13 mouse cellular contexts compared by ENCODE assay signal in the genomic region with DNA sequence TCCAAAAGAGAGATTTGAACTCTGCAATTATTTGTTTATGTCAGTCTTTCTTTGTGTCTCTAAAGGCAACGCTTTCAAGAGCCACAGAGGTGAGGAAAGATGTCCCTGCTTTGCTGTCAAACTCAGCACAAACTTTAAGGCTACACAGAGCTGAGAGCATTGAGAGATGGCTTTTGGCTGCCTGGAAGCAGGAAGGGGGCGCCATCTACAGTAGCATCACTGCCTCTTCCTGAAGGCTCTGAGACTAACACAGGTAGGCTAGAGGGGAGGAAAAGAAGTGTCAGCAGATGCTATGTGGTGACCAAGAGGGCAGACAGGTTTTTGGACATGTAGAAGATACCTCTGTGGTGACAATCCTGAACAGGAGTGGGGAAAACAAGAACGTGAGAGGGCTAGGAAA. TPM values are rescaled to one million over a fixed set of nuclear protein-coding genes. Genes with fewer than 3 reads are reported as not detected.
DNase-seq lines count a peak whose midpoint lies in the region; TF ChIP-seq lines count a peak whose summit lies in the region.
"Had no signal": no experiment of that assay in that cellular context is flagged by ENCODE, and none has a peak within 500 bp of the region (broad histone marks: within the 10 kb centered on the region; RNA-seq: fewer than 3 reads in every experiment).

No protein-coding gene starts in this region.

- H3K4me3 ChIP-seq in E14TG2a.4 (replicated peaks; ENCODE audit: low read length): no peak overlapping the region
- no peak overlapping the region for H3K4me3 ChIP-seq in limb, embryonic 10.5 days
- H3K4me3 ChIP-seq: embryonic facial prominence, embryonic 15.5 days had no signal

- TF ChIP-seq CTCF in E14TG2a.4 (conservative IDR thresholded peaks at IDR 0.05; ENCODE audit: low read length): peak; percentile 21

- intact Hi-C loops in gastrocnemius, postnatal 36 days (cut with DNase I): no loop called here

- no peak overlapping the region for H3K27ac ChIP-seq in limb, embryonic 10.5 days
- H3K27ac ChIP-seq: embryonic facial prominence, embryonic 15.5 days had no signal

- no peaks in the 10 kb centered on the region for H3K9me3 ChIP-seq in E14TG2a.4 (ENCODE audit: low read length)
- no peaks in the 10 kb centered on the region for H3K9me3 ChIP-seq in limb, embryonic 10.5 days (replicated peaks)
- H3K9me3 ChIP-seq: embryonic facial prominence, embryonic 15.5 days had no signal

- 36% methylated on average over 3 of the region's 3 CpGs for WGBS in limb, embryonic 10.5 days

- peak; percentile 35 for DNase-seq in embryo, embryonic 10 days (ENCODE audit: low spot score)
- no peak for DNase-seq in embryo, embryonic 9.5 days (ENCODE audit: extremely low spot score)
- peak; percentile 13 for DNase-seq in layer of hippocampus, adult 11-12 months (ENCODE audit: low spot score)
- DNase-seq in layer of hippocampus, adult 8-10 months (ENCODE audit: low spot score in 2 of 2): no peak
- DNase-seq in cerebellum, adult 8-10 months: peak; percentile 37
- no peak for DNase-seq in limb, embryonic 10.5 days (ENCODE audit: low spot score)
- DNase-seq in gastrocnemius, postnatal 36 days: no peak
- DNase-seq: right cerebral cortex, postnatal 14 days had no signal

- no peaks in the 10 kb centered on the region for H3K36me3 ChIP-seq in E14TG2a.4 (ENCODE audit: insufficient read depth, low read length)
- no peaks in the 10 kb centered on the region for H3K36me3 ChIP-seq in limb, embryonic 10.5 days
- H3K36me3 ChIP-seq: embryonic facial prominence, embryonic 15.5 days had no signal

- H3K27me3 ChIP-seq in E14TG2a.4 (ENCODE audit: insufficient read depth, low read length): peaks cover 9% of the 10 kb centered on the region
- H3K27me3 ChIP-seq in limb, embryonic 10.5 days (ENCODE audit: low read depth, poor library complexity, severe bottlenecking): no peaks in the 10 kb centered on the region
- H3K27me3 ChIP-seq: embryonic facial prominence, embryonic 15.5 days had no signal

- peaks cover 16% of the 10 kb centered on the region for H3K4me1 ChIP-seq in E14TG2a.4 (replicated peaks; ENCODE audit: low read depth, low read length)
- H3K4me1 ChIP-seq in limb, embryonic 10.5 days: no peaks in the 10 kb centered on the region; the same call in 1 of the 2 replicates
- H3K4me1 ChIP-seq: embryonic facial prominence, embryonic 15.5 days had no signal

RNA-seq across cellular contexts. Expression of a gene that starts 35.2 kb away (rescaled TPM):
- total RNA-seq in layer of hippocampus, adult 8-10 months (2022): 1 to 10 TPM in 3 of 4 experiments, under 1 TPM in 1; 0.79 to 1.4 (median 1.3) TPM
- polyA plus RNA-seq in limb, embryonic 10.5 days (2016; fragmentation: Nextera tagmentation; extraction: Ambion mirVana): 0.13 and 0.14 TPM in 2 replicates
- not detected for total RNA-seq in gastrocnemius, postnatal 36 days (2021)
- total RNA-seq: hematopoietic stem cell, adult 5-6 weeks had no signal
- polyA plus RNA-seq: liver, embryonic 16.5 days; thymus, postnatal 0 days had no signal

RNA-seq across cellular contexts. Expression of a gene that starts 41.1 kb away (rescaled TPM):
- total RNA-seq in layer of hippocampus, adult 8-10 months (2022): 1 to 10 TPM in 2 of 4 experiments, under 1 TPM in 2; 0.86 to 2.8 (median 1.0) TPM
- 0.08 and 0.28 TPM in 2 replicates for polyA plus RNA-seq in limb, embryonic 10.5 days (2016; fragmentation: Nextera tagmentation; extraction: Ambion mirVana)
- total RNA-seq in gastrocnemius, postnatal 36 days (2021): 10 to 100 TPM; 32.1 to 71.4 TPM
- total RNA-seq: hematopoietic stem cell, adult 5-6 weeks had no signal

Comparison
In these comparisons a context has a peak if more than half of its experiments do, and no peak if none do; other contexts are left out.
1. DNase-seq: peak in embryo, embryonic 10 days (single experiment), layer of hippocampus, adult 11-12 months (single experiment) and cerebellum, adult 8-10 months (single experiment); none in embryo, embryonic 9.5 days (single experiment), layer of hippocampus, adult 8-10 months (0 of 2), limb, embryonic 10.5 days (single experiment) and gastrocnemius, postnatal 36 days (0 of 2).
2. RNA of a gene that starts 41.1 kb away (total RNA-seq): 32.1 to 71.4 TPM in gastrocnemius, postnatal 36 days; 0.86 to 2.8 TPM in layer of hippocampus, adult 8-10 months; every median in the first group is over 4 times any median in the second.